Mouse (Mus musculus) ES-E14 (cell line): Measurements from ENCODE around the gene Cib1. TPM values are rescaled to one million over a fixed set of nuclear protein-coding genes. Genes with fewer than 3 reads are reported as not detected.
A peak's percentile ranks its signal among the peaks of the same experiment; 100 is the strongest.

Experiments used
- DNase-seq: peaks from one replicate; pipeline ENCODE4 v3.0.0-alpha.2; 2013; ENCODE audit warnings: low read depth, low spot score
- H3K27ac ChIP-seq: 2 replicates; pipeline ENCODE4 v1.5.1; 2012; ENCODE audit warnings: low read depth, mild to moderate bottlenecking, low read length, moderate library complexity, mixed read lengths; ENCODE audit not compliant: poor library complexity, insufficient read depth, severe bottlenecking
- H3K36me3 ChIP-seq: 2 replicates; pipeline ENCODE4 v1.6.1; 2012; ENCODE audit warnings: mild to moderate bottlenecking, low read length, moderate library complexity, mixed read lengths; ENCODE audit not compliant: control insufficient read depth, poor library complexity, insufficient read depth, severe bottlenecking
- H3K4me1 ChIP-seq, 2 experiments: fragments of 150-350 bp in 1 of 2; sonication (generic) in 1 of 2; 2 replicates each; pipeline ENCODE4 v1.6.1; 2012; ENCODE audit warnings: low read length in 2 of 2, mild to moderate bottlenecking in 1 of 2, mixed read lengths in 1 of 2; ENCODE audit not compliant: control insufficient read depth in 2 of 2, insufficient read depth in 2 of 2, poor library complexity in 1 of 2
- H3K4me3 ChIP-seq, 2 experiments: fragments of 150-350 bp in 1 of 2; sonication (generic) in 1 of 2; 2 replicates each; pipeline ENCODE4 v1.5.1; 2012; ENCODE audit warnings: low read length in 2 of 2, low read depth in 1 of 2, mild to moderate bottlenecking in 1 of 2, mixed read lengths in 1 of 2; ENCODE audit not compliant: insufficient read depth in 1 of 2, poor library complexity in 1 of 2, severe bottlenecking in 1 of 2
- H3K9ac ChIP-seq: 2 replicates; pipeline ENCODE4 v1.6.1; 2012; ENCODE audit warnings: low read depth, mild to moderate bottlenecking, low read length, mixed read lengths; ENCODE audit not compliant: poor library complexity, insufficient read depth, severe bottlenecking
- H3K9me3 ChIP-seq: fragments of 150-350 bp; sonication (generic); 2 replicates; pipeline ENCODE4 v1.6.1; 2012; ENCODE audit warnings: low read depth, mild to moderate bottlenecking, low read length; ENCODE audit not compliant: control insufficient read depth, insufficient read depth
- CHD2 ChIP-seq: IDR thresholded peaks from 2 replicates; pipeline ENCODE4 v1.6.1; 2014; ENCODE audit warnings: mild to moderate bottlenecking, low read depth, low read length, inconsistent platforms
- HCFC1 ChIP-seq: IDR thresholded peaks from 2 replicates; pipeline ENCODE4 v1.6.1; 2012; ENCODE audit warnings: low read length, inconsistent platforms, borderline replicate concordance; ENCODE audit not compliant: insufficient read depth
- MAFK ChIP-seq: IDR thresholded peaks from 2 replicates; pipeline ENCODE4 v1.6.1; 2014; ENCODE audit warnings: mild to moderate bottlenecking, low read depth, low read length, inconsistent platforms; ENCODE audit not compliant: insufficient read depth
- ZC3H11A ChIP-seq: IDR thresholded peaks from 2 replicates; pipeline ENCODE4 v1.6.1; 2012; ENCODE audit warnings: low read depth, mild to moderate bottlenecking, inconsistent platforms, low read length, borderline replicate concordance
- ZNF384 ChIP-seq: IDR thresholded peaks from 2 replicates; pipeline ENCODE4 v1.6.1; 2012; ENCODE audit warnings: low read depth, low read length, inconsistent platforms
- in situ Hi-C, 2 experiments: fragments of 600-800 bp; cut with MboI; formaldehyde crosslinking; loops; one replicate each; pipeline ENCODE4 v1.15.1; 2025; ENCODE audit warnings: low sequenced_read_pairs in 2 of 2, inconsistent platforms in 1 of 2; ENCODE audit not compliant: unreplicated experiment in 2 of 2
- total RNA-seq: library from RNA; depleted of rRNA; stranded (reverse); fragments of 300-350 nt; gene quantifications from 2 replicates; pipeline ENCODE4 v1.2.3, GENCODE M21; 2012

The Cib1 gene
- total RNA-seq, 1 experiment: 59.7 TPM

- H3K4me3 ChIP-seq: no peak overlapping the region
- TF ChIP-seq MAFK: no peak
- no peak for TF ChIP-seq ZNF384
- no peak for TF ChIP-seq CHD2
- no peak for TF ChIP-seq ZC3H11A
- TF ChIP-seq HCFC1: no peak
- no peak overlapping the region; the same call in 1 of the 2 replicates for H3K9ac ChIP-seq
- no peak overlapping the region for H3K27ac ChIP-seq
- DNase-seq: no peak
- H3K9me3 ChIP-seq: no peaks in the 10 kb centered on the region
- in situ Hi-C loops: no loop called here
- H3K36me3 ChIP-seq: peaks cover 35% of the 10 kb centered on the region
- peaks cover 21 to 74% of the 10 kb centered on the region in 2 experiments for H3K4me1 ChIP-seq
These were observed 28.3 kb downstream of the Cib1 start for GRCm38 (mm10) chr7:80204362-80204761.

GRCm38 (mm10) chr7:80203638-80204096 is 28.9 kb downstream of the Cib1 start:
- Histone ChIP-seq H3K4me1 (peaks cover 19 to 69% of the 10 kb centered on the region in 2 experiments), H3K9me3 (no peaks in the 10 kb centered on the region), H3K36me3 (peaks cover 35% of the 10 kb centered on the region), H3K27ac (no peak overlapping the region), H3K4me3 (no peak overlapping the region), H3K9ac (no peak overlapping the region)
- in situ Hi-C loops: no loop called here
- DNase-seq: no peak
- no peak for TF ChIP-seq HCFC1
- TF ChIP-seq CHD2: no peak
- TF ChIP-seq ZC3H11A: no peak
- no peak for TF ChIP-seq MAFK
- TF ChIP-seq ZNF384: no peak

- no peak overlapping the region for H3K27ac ChIP-seq
- no peak for TF ChIP-seq CHD2
- no peak for TF ChIP-seq MAFK
- TF ChIP-seq ZNF384: no peak
- TF ChIP-seq HCFC1: no peak
- no peak for TF ChIP-seq ZC3H11A
- DNase-seq: no peak
- no peak overlapping the region for H3K9ac ChIP-seq
- in situ Hi-C loops: no loop called here
- H3K4me1 ChIP-seq: peaks cover 15 to 63% of the 10 kb centered on the region in 2 experiments
- no peaks in the 10 kb centered on the region for H3K9me3 ChIP-seq
- peaks cover 33% of the 10 kb centered on the region for H3K36me3 ChIP-seq
- H3K4me3 ChIP-seq: no peak overlapping the region
These were observed 29.7 kb downstream of the Cib1 start for GRCm38 (mm10) chr7:80202961-80203360.

GRCm38 (mm10) chr7:80201888-80202540 is 30.6 kb downstream of the Cib1 start:
- peaks cover 30% of the 10 kb centered on the region for H3K36me3 ChIP-seq
- no peak for DNase-seq
- H3K9me3 ChIP-seq: no peaks in the 10 kb centered on the region
- H3K27ac ChIP-seq: no peak overlapping the region
- TF ChIP-seq ZC3H11A (no peak), CHD2 (no peak)
- 0 out of 2 replicates have a peak overlapping the region, but pooled peaks have one; percentile 7 for H3K9ac ChIP-seq
- in situ Hi-C loops: no loop called here
- H3K4me1 ChIP-seq: peaks cover 19 to 55% of the 10 kb centered on the region in 2 experiments
- H3K4me3 ChIP-seq: no peak overlapping the region
